Mouse (Mus musculus) CH12.LX (cell line): ENCODE data around the gene Ei24.

Experiments
- CTCF ChIP-seq, 2 experiments: IDR thresholded peaks in 1 of 2; conservative IDR thresholded peaks in 1 of 2; 2 replicates each; pipeline ENCODE4 v1.5.1; 2011 to 2012; ENCODE audit warnings: low read depth in 2 of 2, low read length in 2 of 2, improper control_type of control experiment in 1 of 2, inconsistent platforms in 1 of 2, mild to moderate bottlenecking in 1 of 2, moderate library complexity in 1 of 2
- NELFE ChIP-seq: IDR thresholded peaks from 2 replicates; pipeline ENCODE4 v1.6.1; 2011; ENCODE audit warnings: low read depth, low read length, improper control_type of control experiment
- TBP ChIP-seq: conservative IDR thresholded peaks from 2 replicates; pipeline ENCODE4 v1.6.1; 2011; ENCODE audit warnings: low read depth, low read length, improper control_type of control experiment
- UBTF ChIP-seq: IDR thresholded peaks from 2 replicates; pipeline ENCODE4 v1.6.1; 2012; ENCODE audit warnings: low read depth, mild to moderate bottlenecking, inconsistent platforms, low read length, improper control_type of control experiment, moderate library complexity

DNA sequence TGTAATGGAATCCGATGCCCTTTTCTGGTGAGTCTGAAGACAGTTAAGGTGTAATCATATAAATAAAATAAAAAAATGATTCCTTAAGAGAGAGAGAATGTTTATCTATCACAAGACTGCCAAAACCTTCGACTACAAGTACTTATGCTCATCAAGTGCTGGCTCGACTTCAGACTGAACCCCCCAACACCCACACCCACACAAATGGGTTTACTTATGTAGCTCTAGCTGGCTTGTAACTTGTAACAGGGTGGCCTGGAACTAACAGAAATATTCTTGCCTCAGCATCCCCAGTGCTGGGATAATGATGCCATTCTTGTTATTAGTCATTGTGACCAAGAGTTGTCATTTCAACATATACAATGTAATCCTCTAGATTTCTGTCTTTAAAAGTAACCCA, 6.7 kb upstream of the Ei24 start:
- TF ChIP-seq CTCF (conservative IDR thresholded peaks at IDR 0.05 in 1 of 2, IDR thresholded peaks at IDR 0.05 in 1 of 2; ENCODE audit: low read depth in 2 of 2, low read length in 2 of 2) (no peak), TBP (no peak), UBTF (no peak), NELFE (no peak)
